Mouse (Mus musculus) midbrain, embryonic 15.5 days (tissue): ENCODE measurements around the gene Sulf2. TPM values are rescaled to one million over a fixed set of nuclear protein-coding genes. Genes with fewer than 3 reads are reported as not detected.
A peak's percentile ranks its signal among the peaks of the same experiment; 100 is the strongest.

Experiments
- ATAC-seq: fragments of 200-750 bp; cut with Nextera tagmentation; replicated peaks from 2 replicates; pipeline ENCODE4 v1.8.0; 2017; ENCODE audit warnings: moderate TSS enrichment
- H3K27ac ChIP-seq: fragments of 300-500 bp; sonication (generic); 2 replicates; pipeline ENCODE4 v1.5.1; 2015; ENCODE audit warnings: mild to moderate bottlenecking, inconsistent platforms
- H3K27me3 ChIP-seq: fragments of 300-500 bp; sonication (generic); replicated peaks from 2 replicates; pipeline ENCODE4 v1.6.1; 2015; ENCODE audit warnings: inconsistent platforms
- H3K36me3 ChIP-seq: fragments of 300-500 bp; sonication (generic); replicated peaks from 2 replicates; pipeline ENCODE4 v1.6.1; 2015; ENCODE audit warnings: inconsistent platforms
- H3K4me1 ChIP-seq: fragments of 300-500 bp; sonication (generic); 2 replicates; pipeline ENCODE4 v1.6.1; 2015; ENCODE audit warnings: inconsistent platforms
- H3K4me2 ChIP-seq: fragments of 300-500 bp; sonication (generic); 2 replicates; pipeline ENCODE4 v1.6.1; 2015; ENCODE audit warnings: inconsistent platforms, mild to moderate bottlenecking, moderate library complexity
- H3K4me3 ChIP-seq: fragments of 300-500 bp; sonication (generic); 2 replicates; pipeline ENCODE4 v1.5.1; 2015; ENCODE audit warnings: mild to moderate bottlenecking, inconsistent platforms
- H3K9ac ChIP-seq: fragments of 300-500 bp; sonication (generic); 2 replicates; pipeline ENCODE4 v1.6.1; 2015; ENCODE audit warnings: mild to moderate bottlenecking, inconsistent platforms
- H3K9me3 ChIP-seq: fragments of 300-500 bp; sonication (generic); 2 replicates; pipeline ENCODE4 v1.6.1; 2016; ENCODE audit warnings: inconsistent platforms
- WGBS: fragments of 180-500 bp; shearing (Covaris S2); methylation state at CpG from one replicate; pipeline ENCODE4 v1.1.7; 2015; ENCODE audit warnings: mixed read lengths; 5-methylcytosine and 5-hydroxymethylcytosine counted together
- polyA plus RNA-seq: library from polyadenylated mRNA; unstranded; fragments of >200 nt; fragmentation: Nextera tagmentation; extraction: Ambion mirVana; gene quantifications from 2 replicates; pipeline ENCODE4 v1.2.1, GENCODE M21; 2015

Gene Sulf2
- polyA plus RNA-seq, 1 experiment from 2014 or later = 108 TPM

GRCm38 (mm10) chr2:166145031-166145430 is 10.4 kb downstream of the Sulf2 start:
- H3K27me3 ChIP-seq = no peaks in the 10 kb centered on the region
- no peak overlapping the region for H3K27ac ChIP-seq
- H3K4me3 ChIP-seq = no peak overlapping the region
- no peaks in the 10 kb centered on the region for H3K36me3 ChIP-seq
- peaks cover 22% of the 10 kb centered on the region for H3K4me1 ChIP-seq
- H3K4me2 ChIP-seq = no peak overlapping the region
- H3K9me3 ChIP-seq = no peaks in the 10 kb centered on the region
- no peak overlapping the region for H3K9ac ChIP-seq
- no peak for ATAC-seq
- WGBS = 78% methylated on average over 8 of the region's 8 CpGs

- Histone ChIP-seq H3K4me2 (no peak overlapping the region), H3K27me3 (no peaks in the 10 kb centered on the region), H3K4me3 (no peak overlapping the region), H3K36me3 (no peaks in the 10 kb centered on the region), H3K27ac (no peak overlapping the region), H3K4me1 (peaks cover 14% of the 10 kb centered on the region), H3K9me3 (no peaks in the 10 kb centered on the region), H3K9ac (no peak overlapping the region)
- ATAC-seq = no peak
- 83% methylated on average over 5 of the region's 5 CpGs for WGBS
These were observed 11.6 kb downstream of the Sulf2 start for GRCm38 (mm10) chr2:166143871-166144270.

- Histone ChIP-seq H3K36me3 (no peaks in the 10 kb centered on the region), H3K4me3 (no peak overlapping the region), H3K27me3 (no peaks in the 10 kb centered on the region), H3K27ac (peak overlapping the region; percentile 17), H3K4me1 (peaks cover 11% of the 10 kb centered on the region), H3K4me2 (no peak overlapping the region), H3K9me3 (no peaks in the 10 kb centered on the region), H3K9ac (no peak overlapping the region)
- WGBS = 59% methylated on average over 19 of the region's 19 CpGs
- ATAC-seq = peak; percentile 53
These were observed 12.8 kb downstream of the Sulf2 start for GRCm38 (mm10) chr2:166142561-166143112.

GRCm38 (mm10) chr2:166141910-166142309 is 13.6 kb downstream of the Sulf2 start:
- H3K9me3 ChIP-seq = no peaks in the 10 kb centered on the region
- 0 out of 2 replicates have a peak overlapping the region, but pooled peaks have one; percentile 38 for H3K27ac ChIP-seq
- H3K27me3 ChIP-seq = no peaks in the 10 kb centered on the region
- no peak overlapping the region for H3K9ac ChIP-seq
- H3K4me3 ChIP-seq = no peak overlapping the region
- ATAC-seq = no peak
- no peak overlapping the region for H3K4me2 ChIP-seq
- H3K36me3 ChIP-seq = no peaks in the 10 kb centered on the region
- 67% methylated on average over 1 of the region's 1 CpGs for WGBS
- H3K4me1 ChIP-seq = peaks cover 11% of the 10 kb centered on the region

GRCm38 (mm10) chr2:166141039-166141438 is 14.4 kb downstream of the Sulf2 start:
- no peak overlapping the region for H3K9ac ChIP-seq
- no peaks in the 10 kb centered on the region for H3K36me3 ChIP-seq
- no peaks in the 10 kb centered on the region for H3K9me3 ChIP-seq
- no peak overlapping the region for H3K4me2 ChIP-seq
- no peak overlapping the region for H3K4me3 ChIP-seq
- no peak for ATAC-seq
- H3K27me3 ChIP-seq = no peaks in the 10 kb centered on the region
- H3K4me1 ChIP-seq = peaks cover 19% of the 10 kb centered on the region
- 94% methylated on average over 6 of the region's 6 CpGs for WGBS
- no peak overlapping the region for H3K27ac ChIP-seq

- ATAC-seq = no peak
- peaks cover 25% of the 10 kb centered on the region for H3K4me1 ChIP-seq
- no peak overlapping the region for H3K4me3 ChIP-seq
- 83% methylated on average over 9 of the region's 9 CpGs for WGBS
- no peaks in the 10 kb centered on the region for H3K9me3 ChIP-seq
- H3K4me2 ChIP-seq = no peak overlapping the region
- no peaks in the 10 kb centered on the region for H3K27me3 ChIP-seq
- no peaks in the 10 kb centered on the region for H3K36me3 ChIP-seq
- H3K27ac ChIP-seq = no peak overlapping the region
- no peak overlapping the region for H3K9ac ChIP-seq
These were observed 15.0 kb downstream of the Sulf2 start for GRCm38 (mm10) chr2:166140427-166140826.

- Histone ChIP-seq H3K9ac (no peak overlapping the region), H3K27me3 (no peaks in the 10 kb centered on the region), H3K4me2 (no peak overlapping the region), H3K9me3 (no peaks in the 10 kb centered on the region), H3K4me1 (peaks cover 26% of the 10 kb centered on the region), H3K36me3 (no peaks in the 10 kb centered on the region), H3K4me3 (no peak overlapping the region), H3K27ac (no peak overlapping the region)
- no peak for ATAC-seq
- 59% methylated on average over 1 of the region's 1 CpGs for WGBS
These were observed 17.2 kb downstream of the Sulf2 start for GRCm38 (mm10) chr2:166138308-166138707.

- Histone ChIP-seq H3K27ac (no peak overlapping the region), H3K4me1 (peaks cover 17% of the 10 kb centered on the region), H3K9ac (no peak overlapping the region), H3K4me3 (no peak overlapping the region), H3K27me3 (no peaks in the 10 kb centered on the region), H3K9me3 (no peaks in the 10 kb centered on the region), H3K4me2 (no peak overlapping the region), H3K36me3 (no peaks in the 10 kb centered on the region)
- no peak for ATAC-seq
- WGBS = 85% methylated on average over 4 of the region's 4 CpGs
These were observed 18.0 kb downstream of the Sulf2 start for GRCm38 (mm10) chr2:166137467-166137866.

GRCm38 (mm10) chr2:166135711-166136485 is 19.6 kb downstream of the Sulf2 start:
- Histone ChIP-seq H3K4me3 (no peak overlapping the region), H3K27ac (peak overlapping the region; percentile 34; the same call in 1 of the 2 replicates), H3K9me3 (no peaks in the 10 kb centered on the region), H3K27me3 (no peaks in the 10 kb centered on the region), H3K4me1 (peaks cover 16% of the 10 kb centered on the region), H3K4me2 (no peak overlapping the region), H3K9ac (no peak overlapping the region), H3K36me3 (peaks cover 5% of the 10 kb centered on the region; the same call in 1 of the 2 replicates)
- WGBS = 28% methylated on average over 16 of the region's 16 CpGs
- ATAC-seq = no peak; the same call in 1 of the 2 replicates

GRCm38 (mm10) chr2:166128756-166129155 is 26.7 kb downstream of the Sulf2 start:
- Histone ChIP-seq H3K4me1 (no peaks in the 10 kb centered on the region), H3K27ac (no peak overlapping the region), H3K27me3 (no peaks in the 10 kb centered on the region), H3K4me2 (no peak overlapping the region), H3K36me3 (peaks cover 5% of the 10 kb centered on the region; the same call in 1 of the 2 replicates), H3K9ac (no peak overlapping the region), H3K9me3 (no peaks in the 10 kb centered on the region), H3K4me3 (no peak overlapping the region)
- no peak for ATAC-seq
- WGBS = 95% methylated on average over 4 of the region's 4 CpGs

- 89% methylated on average over 15 of the region's 15 CpGs for WGBS
- H3K36me3 ChIP-seq = peaks cover 5% of the 10 kb centered on the region; the same call in 1 of the 2 replicates
- H3K4me3 ChIP-seq = no peak overlapping the region
- no peak overlapping the region for H3K4me2 ChIP-seq
- H3K27me3 ChIP-seq = no peaks in the 10 kb centered on the region
- no peaks in the 10 kb centered on the region for H3K9me3 ChIP-seq
- no peaks in the 10 kb centered on the region for H3K4me1 ChIP-seq
- H3K9ac ChIP-seq = no peak overlapping the region
- H3K27ac ChIP-seq = no peak overlapping the region
- ATAC-seq = no peak
These were observed 27.4 kb downstream of the Sulf2 start for GRCm38 (mm10) chr2:166128032-166128431.

- Histone ChIP-seq H3K27ac (no peak overlapping the region), H3K4me1 (no peaks in the 10 kb centered on the region), H3K27me3 (no peaks in the 10 kb centered on the region), H3K9ac (no peak overlapping the region), H3K4me2 (no peak overlapping the region), H3K9me3 (no peaks in the 10 kb centered on the region), H3K4me3 (no peak overlapping the region), H3K36me3 (peaks cover under 1% of the 10 kb centered on the region; the same call in 1 of the 2 replicates)
- WGBS = 84% methylated on average over 11 of the region's 11 CpGs
- no peak for ATAC-seq
These were observed 29.1 kb downstream of the Sulf2 start for GRCm38 (mm10) chr2:166126343-166126742.
